In genomic region chr7:141562421-141562851, GRCm38 (mm10) we compare ENCODE assay signal across 8 mouse cellular contexts. TPM values are rescaled to one million over a fixed set of nuclear protein-coding genes. Genes with fewer than 3 reads are reported as not detected.
A peak's percentile ranks its signal among the peaks of the same experiment; 100 is the strongest.
DNase-seq lines count a peak whose midpoint lies in the region; ATAC-seq and TF ChIP-seq lines count a peak whose summit lies in the region.

No protein-coding gene starts in this region.

- no peak for TF ChIP-seq POLR2A in cerebellum, adult 2 months (IDR thresholded peaks at IDR 0.05; ENCODE audit: borderline replicate concordance, insufficient read depth, low read length)
- no peak for TF ChIP-seq POLR2A in testis, adult 2 months (IDR thresholded peaks at IDR 0.05; ENCODE audit: control insufficient read depth, low read depth, low read length)

- TF ChIP-seq CTCF in cerebellum, adult 2 months (IDR thresholded peaks at IDR 0.05; ENCODE audit: borderline replicate concordance, insufficient read depth, low read depth, low read length) = no peak
- TF ChIP-seq CTCF in testis, adult 2 months (IDR thresholded peaks at IDR 0.05; ENCODE audit: control insufficient read depth, insufficient read depth, insufficient replicate concordance, low read depth, low read length) = no peak
- no peak for TF ChIP-seq CTCF in hindbrain, postnatal 0 days (IDR thresholded peaks at IDR 0.05; ENCODE audit: low read depth)

- peak in 1 of 2 experiments; percentile 59 for DNase-seq in cerebellum, adult 2 months
- DNase-seq in cerebellum, postnatal 4 days (ENCODE audit: low spot score in 2 of 2) = no peak
- no peak for DNase-seq in testis, postnatal 14 days (ENCODE audit: low spot score)
- no peak for DNase-seq in hindbrain, postnatal 0 days (ENCODE audit: low spot score)
- peak; percentile 52 for DNase-seq in midbrain, embryonic 14.5 days
- no peak for DNase-seq in spleen, postnatal 14 days (ENCODE audit: low spot score in 2 of 2)

- H3K4me1 ChIP-seq in cerebellum, adult 2 months (ENCODE audit: control insufficient read depth, insufficient read depth, low read length) = peaks cover 23% of the 10 kb centered on the region
- H3K4me1 ChIP-seq in testis, adult 2 months (ENCODE audit: control insufficient read depth, insufficient read depth, low read length) = peaks cover 13% of the 10 kb centered on the region
- H3K4me1 ChIP-seq in hindbrain, postnatal 0 days (ENCODE audit: insufficient read depth, low read length) = peaks cover 13% of the 10 kb centered on the region
- H3K4me1 ChIP-seq in midbrain, embryonic 14.5 days (ENCODE audit: control insufficient read depth, insufficient read depth, low read length) = peaks cover 6% of the 10 kb centered on the region

- no peaks in the 10 kb centered on the region for H3K9me3 ChIP-seq in hindbrain, postnatal 0 days (ENCODE audit: low read length)
- no peaks in the 10 kb centered on the region for H3K9me3 ChIP-seq in midbrain, embryonic 14.5 days (ENCODE audit: control insufficient read depth, low read length)

- WGBS in cerebellum, adult 2 months = under 1% methylated on average over 33 of the region's 33 CpGs
- 3% methylated on average over 32 of the region's 33 CpGs for WGBS in hindbrain, postnatal 0 days
- 2% methylated on average over 33 of the region's 33 CpGs for WGBS in midbrain, embryonic 14.5 days

- peak overlapping the region; percentile 81 for H3K4me3 ChIP-seq in cerebellum, adult 2 months (replicated peaks; ENCODE audit: insufficient read depth, low read depth, low read length)
- peak overlapping the region; percentile 86 for H3K4me3 ChIP-seq in testis, adult 2 months (ENCODE audit: control insufficient read depth, low read depth, low read length)
- H3K4me3 ChIP-seq in hindbrain, postnatal 0 days (ENCODE audit: low read length) = peak overlapping the region; percentile 95
- peak overlapping the region; percentile 87 for H3K4me3 ChIP-seq in midbrain, embryonic 14.5 days (replicated peaks; ENCODE audit: low read depth, low read length)

- peak overlapping the region; percentile 94 for H3K9ac ChIP-seq in hindbrain, postnatal 0 days (replicated peaks; ENCODE audit: low read length)
- H3K9ac ChIP-seq in midbrain, embryonic 14.5 days (replicated peaks; ENCODE audit: low read length) = peak overlapping the region; percentile 97

- peak overlapping the region; percentile 70 for H3K27ac ChIP-seq in cerebellum, adult 2 months (ENCODE audit: insufficient read depth, low read length)
- H3K27ac ChIP-seq in testis, adult 2 months (ENCODE audit: control insufficient read depth, insufficient read depth, low read depth, low read length) = no peak overlapping the region
- H3K27ac ChIP-seq in hindbrain, postnatal 0 days = peak overlapping the region; percentile 89
- H3K27ac ChIP-seq in midbrain, embryonic 14.5 days (replicated peaks; ENCODE audit: low read depth, low read length) = peak overlapping the region; percentile 87

- H3K4me2 ChIP-seq in hindbrain, postnatal 0 days (ENCODE audit: low read depth, low read length) = peak overlapping the region; percentile 91
- peak overlapping the region; percentile 75 for H3K4me2 ChIP-seq in midbrain, embryonic 14.5 days (ENCODE audit: low read length)

- H3K27me3 ChIP-seq in cerebellum, adult 2 months (ENCODE audit: control insufficient read depth, insufficient read depth, low read length) = no peaks in the 10 kb centered on the region
- no peaks in the 10 kb centered on the region for H3K27me3 ChIP-seq in testis, adult 2 months (ENCODE audit: control insufficient read depth, insufficient read depth, low read length)
- no peaks in the 10 kb centered on the region for H3K27me3 ChIP-seq in hindbrain, postnatal 0 days (ENCODE audit: insufficient read depth, low read length)
- H3K27me3 ChIP-seq in midbrain, embryonic 14.5 days (ENCODE audit: control insufficient read depth, insufficient read depth, low read length) = no peaks in the 10 kb centered on the region

- ATAC-seq in hindbrain, postnatal 0 days = peak; percentile 37
- ATAC-seq in midbrain, embryonic 14.5 days (ENCODE audit: low FRiP score, low TSS enrichment) = peak; percentile 51; the same call in 1 of the 2 replicates
- no peak for ATAC-seq in frontal cortex, adult (ENCODE audit: low TSS enrichment)

- H3K36me3 ChIP-seq in testis, adult 2 months (ENCODE audit: control insufficient read depth, insufficient read depth, low read length) = no peaks in the 10 kb centered on the region
- no peaks in the 10 kb centered on the region for H3K36me3 ChIP-seq in hindbrain, postnatal 0 days (ENCODE audit: insufficient read depth, low read length)
- H3K36me3 ChIP-seq in midbrain, embryonic 14.5 days (ENCODE audit: control insufficient read depth, insufficient read depth, low read length) = 0 out of 2 replicates have a peak, but pooled peaks cover 4% of the 10 kb centered on the region

RNA-seq across cellular contexts. Expression of gene Ap2a2, which starts 0.5 kb away (rescaled TPM):
- 94.8 and 96.7 TPM in 2 replicates for polyA plus RNA-seq in cerebellum, adult 2 months (2012; rRNA removed)
- polyA plus RNA-seq in testis, adult 2 months (2012; rRNA removed) = 25.4 and 26.8 TPM in 2 replicates
- total RNA-seq in hindbrain, postnatal 0 days (2014; rRNA removed) = 209 and 214 TPM in 2 replicates
- 110 and 115 TPM in 2 replicates for polyA plus RNA-seq in hindbrain, postnatal 0 days (2015; fragmentation: Nextera tagmentation; extraction: Ambion mirVana)
- 95.4 and 103 TPM in 2 replicates for polyA plus RNA-seq in midbrain, embryonic 14.5 days (2014; fragmentation: Nextera tagmentation; extraction: Ambion mirVana)

RNA-seq across cellular contexts. Expression of gene Chid1, which starts 22.8 kb away (rescaled TPM):
- polyA plus RNA-seq in cerebellum, adult 2 months (2012; rRNA removed) = 35.8 and 37.9 TPM in 2 replicates
- 81.0 and 89.4 TPM in 2 replicates for polyA plus RNA-seq in testis, adult 2 months (2012; rRNA removed)
- total RNA-seq in hindbrain, postnatal 0 days (2014; rRNA removed) = 34.2 and 55.2 TPM in 2 replicates
- 47.8 and 48.3 TPM in 2 replicates for polyA plus RNA-seq in hindbrain, postnatal 0 days (2015; fragmentation: Nextera tagmentation; extraction: Ambion mirVana)
- 37.9 and 40.2 TPM in 2 replicates for polyA plus RNA-seq in midbrain, embryonic 14.5 days (2014; fragmentation: Nextera tagmentation; extraction: Ambion mirVana)
